Mouse (Mus musculus) forebrain, embryonic 16.5 days (tissue): ENCODE data around the gene Sgip1. TPM values are rescaled to one million over a fixed set of nuclear protein-coding genes. Genes with fewer than 3 reads are reported as not detected.

Experiments used
- ATAC-seq: fragments of 200-750 bp; cut with Nextera tagmentation; 2 replicates; pipeline ENCODE4 v1.8.0; 2017; ENCODE audit warnings: mild to moderate bottlenecking, moderate library complexity
- H3K27ac ChIP-seq: fragments of 300-500 bp; sonication (generic); 2 replicates; pipeline ENCODE4 v1.5.1; 2014; ENCODE audit warnings: low read length, control low read depth
- H3K27me3 ChIP-seq: fragments of 300-500 bp; sonication (generic); replicated peaks from 2 replicates; pipeline ENCODE4 v1.6.1; 2014; ENCODE audit warnings: low read length; ENCODE audit not compliant: control insufficient read depth, insufficient read depth
- H3K36me3 ChIP-seq: fragments of 300-500 bp; sonication (generic); 2 replicates; pipeline ENCODE4 v1.6.1; 2014; ENCODE audit not compliant: control insufficient read depth, insufficient read depth
- H3K4me1 ChIP-seq: fragments of 300-500 bp; sonication (generic); replicated peaks from 2 replicates; pipeline ENCODE4 v1.6.1; 2014; ENCODE audit warnings: low read length; ENCODE audit not compliant: control insufficient read depth, insufficient read depth
- H3K4me2 ChIP-seq: fragments of 300-500 bp; sonication (generic); 2 replicates; pipeline ENCODE4 v1.6.1; 2014; ENCODE audit warnings: mild to moderate bottlenecking, low read length, control low read depth
- H3K4me3 ChIP-seq: fragments of 300-500 bp; sonication (generic); replicated peaks from 2 replicates; pipeline ENCODE4 v1.5.1; 2014; ENCODE audit warnings: mild to moderate bottlenecking, low read length, control low read depth
- H3K9ac ChIP-seq: fragments of 300-500 bp; sonication (generic); replicated peaks from 2 replicates; pipeline ENCODE4 v1.6.1; 2014; ENCODE audit warnings: low read depth, low read length, control low read depth
- H3K9me3 ChIP-seq: fragments of 300-500 bp; sonication (generic); 2 replicates; pipeline ENCODE4 v1.6.1; 2016; ENCODE audit warnings: low read length; ENCODE audit not compliant: control insufficient read depth
- WGBS: fragments of 180-500 bp; shearing (Covaris S2); extraction: QIAGEN DNeasy Blood & Tissue Kit; methylation state at CpG from one replicate; pipeline ENCODE4 v1.1.7; 2014; 5-methylcytosine and 5-hydroxymethylcytosine counted together
- polyA plus RNA-seq: library from polyadenylated mRNA; unstranded; fragments of >200 nt; fragmentation: Nextera tagmentation; extraction: Ambion mirVana; gene quantifications from 2 replicates; pipeline ENCODE4 v1.2.1, GENCODE M21; 2015

Sgip1 gene
- polyA plus RNA-seq, 1 experiment from 2014 or later, result 69.4 TPM

DNA sequence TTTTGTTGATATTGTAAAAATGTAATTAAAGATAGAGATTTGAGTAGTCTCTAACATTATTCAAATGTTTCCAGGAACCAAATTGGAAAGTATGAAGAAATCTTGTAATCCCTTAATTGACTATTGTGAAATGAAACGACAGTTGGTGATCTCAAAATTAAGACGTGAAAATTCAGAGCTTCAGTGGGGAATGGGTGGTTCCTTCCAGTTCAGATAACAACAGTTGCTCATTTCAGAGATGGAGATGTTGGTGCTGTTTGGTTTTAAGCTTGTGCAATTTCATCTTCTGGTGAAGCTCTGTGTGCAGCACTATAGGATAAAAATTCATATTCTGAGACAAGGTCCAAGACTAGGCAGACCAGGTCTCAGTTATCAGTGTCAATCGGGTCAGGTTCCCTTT, 231.0 kb downstream of the Sgip1 start:
- no peaks in the 10 kb centered on the region for H3K4me1 ChIP-seq
- H3K36me3 ChIP-seq, result peaks cover 2% of the 10 kb centered on the region
- no peak overlapping the region for H3K27ac ChIP-seq
- no peak overlapping the region for H3K4me3 ChIP-seq
- 65% methylated on average over 3 of the region's 3 CpGs for WGBS
- no peaks in the 10 kb centered on the region for H3K9me3 ChIP-seq
- no peak overlapping the region for H3K9ac ChIP-seq
- ATAC-seq, result no peak
- H3K4me2 ChIP-seq, result no peak overlapping the region
- H3K27me3 ChIP-seq, result no peaks in the 10 kb centered on the region

DNA sequence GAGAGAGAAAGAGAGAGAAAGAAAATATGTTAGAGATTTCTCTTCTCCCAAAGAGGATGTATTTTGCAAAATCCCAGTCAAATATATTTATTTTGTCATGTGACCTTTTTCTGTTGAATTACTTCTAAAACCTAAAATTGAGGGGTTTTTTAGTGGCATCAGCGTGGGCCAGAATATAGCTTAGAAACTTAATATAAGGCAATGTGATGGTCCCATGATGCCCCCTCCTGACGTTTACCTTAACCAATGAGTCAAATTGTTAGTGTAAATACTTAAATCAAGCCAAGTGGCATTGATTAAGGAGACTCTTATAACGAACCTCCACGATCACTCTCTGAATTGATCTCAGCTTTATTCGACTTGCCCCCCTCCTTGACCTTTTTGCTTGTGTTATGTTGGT, 233.1 kb downstream of the Sgip1 start:
- no peak overlapping the region for H3K27ac ChIP-seq
- no peak overlapping the region for H3K9ac ChIP-seq
- H3K27me3 ChIP-seq, result no peaks in the 10 kb centered on the region
- no peaks in the 10 kb centered on the region for H3K9me3 ChIP-seq
- H3K4me1 ChIP-seq, result peaks cover 9% of the 10 kb centered on the region; the same call in 1 of the 2 replicates
- no peak overlapping the region for H3K4me3 ChIP-seq
- H3K36me3 ChIP-seq, result no peaks in the 10 kb centered on the region; the same call in 1 of the 2 replicates
- no peak overlapping the region for H3K4me2 ChIP-seq
- 42% methylated on average over 5 of the region's 5 CpGs for WGBS
- no peak for ATAC-seq

GRCm38 (mm10) chr4:102976290-102977275, 235.5 kb downstream of the Sgip1 start:
- Histone ChIP-seq H3K9ac (no peak overlapping the region), H3K27ac (no peak overlapping the region), H3K4me1 (peaks cover 9% of the 10 kb centered on the region; the same call in 1 of the 2 replicates), H3K4me2 (no peak overlapping the region), H3K36me3 (no peaks in the 10 kb centered on the region), H3K9me3 (no peaks in the 10 kb centered on the region), H3K27me3 (peaks cover 8% of the 10 kb centered on the region; the same call in 1 of the 2 replicates), H3K4me3 (no peak overlapping the region)
- 12% methylated on average over 12 of the region's 12 CpGs for WGBS
- no peak for ATAC-seq

- 13% methylated on average over 16 of the region's 16 CpGs for WGBS
- no peak for ATAC-seq
- Histone ChIP-seq H3K4me3 (no peak overlapping the region), H3K4me2 (peak overlapping the region; percentile 14), H3K9me3 (no peaks in the 10 kb centered on the region), H3K27me3 (peaks cover 8% of the 10 kb centered on the region; the same call in 1 of the 2 replicates), H3K36me3 (no peaks in the 10 kb centered on the region), H3K4me1 (peaks cover 9% of the 10 kb centered on the region; the same call in 1 of the 2 replicates), H3K27ac (no peak overlapping the region), H3K9ac (no peak overlapping the region)
Measured at GRCm38 (mm10) chr4:102977778-102978321, 236.8 kb downstream of the Sgip1 start.

DNA sequence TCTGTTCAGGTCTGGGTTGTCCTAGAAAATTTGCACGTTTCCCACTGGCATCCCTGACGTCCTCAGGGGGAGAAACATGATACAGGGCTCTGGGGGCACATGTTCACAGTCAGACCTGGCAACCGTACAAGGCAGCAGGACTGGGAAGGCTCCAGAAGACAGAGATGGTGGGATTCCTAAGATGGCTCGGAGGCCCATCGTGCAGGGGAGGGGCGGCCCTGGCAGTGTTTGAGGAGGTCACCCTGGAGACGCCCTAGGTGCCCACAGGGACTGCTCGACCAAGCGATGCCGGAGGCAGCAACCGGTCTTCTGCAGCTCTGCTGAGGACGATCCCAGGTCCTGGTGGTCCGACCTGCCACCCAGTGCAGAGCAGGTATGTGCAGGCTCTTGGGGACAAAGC, 237.3 kb downstream of the Sgip1 start, which contains the start of gene Tctex1d1:
TSS of gene Tctex1d1 (plus strand) at position 167 of the 400 bp plus-strand sequence.
- WGBS, result 2% methylated on average over 13 of the region's 13 CpGs

DNA sequence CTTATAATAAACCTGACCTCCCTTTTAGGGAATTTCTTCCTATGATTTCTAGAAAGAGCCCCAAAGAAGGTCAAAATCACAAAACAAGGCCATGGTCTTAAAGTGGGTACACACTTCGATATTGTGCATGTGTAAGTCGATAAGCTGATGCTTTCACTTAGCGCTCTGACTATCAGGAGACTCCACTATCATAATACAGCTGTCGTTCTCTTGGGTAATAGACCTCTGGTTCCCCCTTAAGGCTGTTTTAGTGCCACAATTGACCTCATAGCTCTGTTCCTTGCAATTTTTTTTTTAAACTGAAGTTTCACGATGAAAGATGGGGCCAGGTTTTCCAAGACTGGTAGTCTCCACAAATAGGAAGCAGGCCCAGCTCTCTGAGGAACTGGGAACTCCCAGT, 238.3 kb downstream of the Sgip1 start:
- Histone ChIP-seq H3K4me1 (peaks cover 9% of the 10 kb centered on the region; the same call in 1 of the 2 replicates), H3K36me3 (no peaks in the 10 kb centered on the region), H3K27ac (no peak overlapping the region), H3K4me3 (no peak overlapping the region), H3K27me3 (peaks cover 8% of the 10 kb centered on the region; the same call in 1 of the 2 replicates), H3K4me2 (no peak overlapping the region), H3K9ac (no peak overlapping the region), H3K9me3 (no peaks in the 10 kb centered on the region)
- 71% methylated on average over 5 of the region's 5 CpGs for WGBS
- ATAC-seq, result no peak

More for the DNA sequence above, 237.3 kb downstream of the Sgip1 start, which contains the start of gene Tctex1d1:
- peaks cover 8% of the 10 kb centered on the region; the same call in 1 of the 2 replicates for H3K27me3 ChIP-seq
- peak within 1 kb of the TSS; percentile 36 for H3K4me2 ChIP-seq
- H3K27ac ChIP-seq, result no peak within 1 kb of the TSS
- no peak within 1 kb of the TSS for H3K9ac ChIP-seq
- H3K9me3 ChIP-seq, result no peaks in the 10 kb centered on the region
- peak within 1 kb of the TSS; percentile 10 for H3K4me3 ChIP-seq
- ATAC-seq, result 0 out of 2 replicates have a peak, but pooled peaks have one; percentile 31
- no peaks in the 10 kb centered on the region for H3K36me3 ChIP-seq
- peaks cover 9% of the 10 kb centered on the region; the same call in 1 of the 2 replicates for H3K4me1 ChIP-seq

DNA sequence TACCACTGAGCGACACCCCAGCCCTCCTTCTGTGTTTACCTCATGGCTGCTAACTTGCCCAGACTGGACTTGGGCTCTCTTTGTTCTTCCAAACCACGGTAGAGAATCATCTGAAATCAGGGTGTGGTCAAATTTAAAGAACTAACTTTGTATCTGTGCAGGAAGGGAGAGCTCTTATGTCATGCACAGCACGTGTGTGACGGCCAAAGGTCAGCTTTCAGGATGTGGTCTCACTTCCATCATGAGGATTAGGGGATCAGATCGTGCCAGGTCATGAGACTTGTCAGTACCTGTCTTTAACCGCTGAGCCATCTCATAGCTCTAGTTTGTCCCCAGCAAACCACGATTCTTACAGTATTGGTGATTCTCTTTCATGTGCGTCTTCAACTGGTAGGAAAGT, 240.6 kb downstream of the Sgip1 start:
- no peak overlapping the region for H3K9ac ChIP-seq
- no peak for ATAC-seq
- peaks cover 8% of the 10 kb centered on the region; the same call in 1 of the 2 replicates for H3K27me3 ChIP-seq
- no peaks in the 10 kb centered on the region for H3K9me3 ChIP-seq
- WGBS, result 91% methylated on average over 8 of the region's 8 CpGs
- H3K4me3 ChIP-seq, result no peak overlapping the region
- no peak overlapping the region for H3K27ac ChIP-seq
- no peak overlapping the region for H3K4me2 ChIP-seq
- no peaks in the 10 kb centered on the region for H3K36me3 ChIP-seq
- H3K4me1 ChIP-seq, result peaks cover 9% of the 10 kb centered on the region; the same call in 1 of the 2 replicates

GRCm38 (mm10) chr4:102986173-102986572, 245.1 kb downstream of the Sgip1 start:
- ATAC-seq, result no peak
- Histone ChIP-seq H3K4me2 (no peak overlapping the region), H3K4me1 (no peaks in the 10 kb centered on the region), H3K4me3 (no peak overlapping the region), H3K9ac (no peak overlapping the region), H3K27ac (no peak overlapping the region), H3K9me3 (no peaks in the 10 kb centered on the region), H3K36me3 (no peaks in the 10 kb centered on the region), H3K27me3 (no peaks in the 10 kb centered on the region)
- 75% methylated on average over 7 of the region's 7 CpGs for WGBS

- H3K4me3 ChIP-seq, result no peak overlapping the region
- H3K4me1 ChIP-seq, result no peaks in the 10 kb centered on the region
- no peaks in the 10 kb centered on the region for H3K9me3 ChIP-seq
- H3K27me3 ChIP-seq, result no peaks in the 10 kb centered on the region
- peak; percentile 83 for ATAC-seq
- H3K27ac ChIP-seq, result no peak overlapping the region
- H3K9ac ChIP-seq, result no peak overlapping the region
- WGBS, result 0% methylated on average over 2 of the region's 2 CpGs
- no peaks in the 10 kb centered on the region for H3K36me3 ChIP-seq
- no peak overlapping the region for H3K4me2 ChIP-seq
Measured at GRCm38 (mm10) chr4:102986917-102987316, 245.8 kb downstream of the Sgip1 start.
